Mouse (Mus musculus) heart, embryonic 10.5 days (tissue): ENCODE results near the gene Cacng7. TPM values are rescaled to one million over a fixed set of nuclear protein-coding genes. Genes with fewer than 3 reads are reported as not detected.

Experiments
- DNase-seq: peaks from one replicate; pipeline ENCODE4 v3.0.0-alpha.2; 2017; ENCODE audit warnings: low spot score
- H3K27ac ChIP-seq: fragments of 300-500 bp; sonication (generic); 2 replicates; pipeline ENCODE4 v1.5.1; 2016; ENCODE audit warnings: mild to moderate bottlenecking
- H3K27me3 ChIP-seq: fragments of 300-500 bp; sonication (generic); 2 replicates; pipeline ENCODE4 v1.6.1; 2016; ENCODE audit warnings: mild to moderate bottlenecking; ENCODE audit not compliant: poor library complexity, insufficient read depth, severe bottlenecking
- H3K36me3 ChIP-seq: fragments of 300-500 bp; sonication (generic); 2 replicates; pipeline ENCODE4 v1.6.1; 2016; ENCODE audit warnings: mild to moderate bottlenecking, moderate library complexity
- H3K4me1 ChIP-seq: fragments of 300-500 bp; sonication (generic); 2 replicates; pipeline ENCODE4 v1.6.1; 2016; ENCODE audit warnings: mild to moderate bottlenecking
- H3K4me3 ChIP-seq: fragments of 300-500 bp; sonication (generic); 2 replicates; pipeline ENCODE4 v1.5.1; 2016; ENCODE audit warnings: mild to moderate bottlenecking, moderate library complexity
- H3K9me3 ChIP-seq: fragments of 300-500 bp; sonication (generic); 2 replicates; pipeline ENCODE4 v1.6.1; 2016; ENCODE audit warnings: mild to moderate bottlenecking, moderate library complexity
- WGBS: fragments of 180-500 bp; shearing (Covaris S2); methylation state at CpG from one replicate; pipeline ENCODE4 v1.1.7; 2016; 5-methylcytosine and 5-hydroxymethylcytosine counted together
- polyA plus RNA-seq: library from polyadenylated mRNA; unstranded; fragments of >200 nt; fragmentation: Nextera tagmentation; extraction: Ambion mirVana; gene quantifications from 2 replicates; pipeline ENCODE4 v1.2.1, GENCODE M21; 2016

Gene Cacng7
- polyA plus RNA-seq, 1 experiment from 2014 or later, result 1.3 TPM

DNA sequence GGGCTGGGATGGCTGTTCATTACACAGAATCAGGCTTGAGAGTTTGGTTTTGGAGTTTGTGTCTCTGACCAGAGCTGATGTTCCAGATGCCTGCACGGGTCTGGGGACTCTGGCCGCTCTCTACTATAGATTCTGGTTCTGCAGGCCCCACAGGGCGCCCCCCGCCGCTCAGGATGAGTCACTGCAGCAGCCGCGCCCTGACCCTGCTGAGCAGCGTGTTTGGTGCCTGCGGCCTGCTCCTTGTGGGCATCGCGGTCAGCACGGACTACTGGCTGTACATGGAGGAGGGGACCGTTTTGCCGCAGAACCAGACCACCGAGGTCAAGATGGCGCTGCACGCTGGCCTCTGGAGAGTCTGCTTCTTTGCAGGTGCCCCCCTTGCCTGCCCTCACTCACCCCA is 3.7 kb downstream of the Cacng7 start:
- Histone ChIP-seq H3K27ac (no peak overlapping the region), H3K27me3 (peaks cover 28% of the 10 kb centered on the region), H3K4me3 (no peak overlapping the region), H3K4me1 (peaks cover 19% of the 10 kb centered on the region), H3K9me3 (no peaks in the 10 kb centered on the region; the same call in 1 of the 2 replicates), H3K36me3 (no peaks in the 10 kb centered on the region)
- WGBS, result 50% methylated on average over 17 of the region's 17 CpGs
- no peak for DNase-seq

- Histone ChIP-seq H3K27ac (no peak overlapping the region), H3K27me3 (peaks cover 9% of the 10 kb centered on the region; the same call in 1 of the 2 replicates), H3K36me3 (no peaks in the 10 kb centered on the region), H3K9me3 (no peaks in the 10 kb centered on the region), H3K4me3 (no peak overlapping the region), H3K4me1 (0 out of 2 replicates have a peak, but pooled peaks cover 3% of the 10 kb centered on the region)
- no peak for DNase-seq
- 56% methylated on average over 11 of the region's 11 CpGs for WGBS
Observed at GRCm38 (mm10) chr7:3338286-3338935, 5.7 kb downstream of the Cacng7 start.

DNA sequence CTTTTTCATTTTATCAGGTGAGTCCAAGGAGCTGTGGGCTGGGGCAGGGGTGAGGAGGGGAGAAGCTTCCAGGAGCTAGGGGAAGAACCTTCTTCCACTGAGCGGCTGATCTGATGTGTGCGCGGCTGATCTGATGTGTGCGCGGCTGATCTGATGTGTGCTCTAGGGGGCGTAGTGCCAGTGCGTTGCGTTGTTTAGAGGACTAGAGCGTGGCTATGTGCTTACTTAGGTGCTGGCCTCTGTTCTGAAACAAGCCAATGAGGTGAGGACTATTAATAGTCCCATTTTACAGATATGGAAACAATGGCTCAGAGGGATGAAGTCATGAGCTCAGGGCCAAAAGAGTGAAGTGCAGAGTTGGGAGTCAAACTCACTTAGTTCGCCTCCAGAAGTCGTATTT is 6.3 kb downstream of the Cacng7 start:
- H3K36me3 ChIP-seq, result no peaks in the 10 kb centered on the region
- WGBS, result 79% methylated on average over 11 of the region's 11 CpGs

DNA sequence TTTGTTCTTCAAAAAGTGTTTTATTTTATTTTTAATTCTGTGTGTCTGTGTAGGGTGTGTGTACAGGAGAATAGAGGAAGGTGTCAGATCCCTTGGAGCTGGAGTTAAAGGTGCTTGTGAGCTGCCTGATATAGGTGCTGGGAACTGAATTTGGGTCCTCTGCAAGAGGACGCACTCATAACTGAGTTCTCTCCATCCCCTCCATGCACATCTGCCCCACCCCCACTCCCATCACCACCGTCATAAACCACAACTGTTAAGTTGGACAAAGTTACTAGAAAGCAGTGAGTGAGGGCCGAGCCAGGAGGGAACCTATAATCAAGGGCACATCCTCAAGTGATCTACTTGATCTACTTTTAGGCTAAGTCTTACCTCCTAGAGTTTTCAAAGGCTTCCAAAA is 11.1 kb downstream of the Cacng7 start:
- no peaks in the 10 kb centered on the region for H3K4me1 ChIP-seq
- H3K36me3 ChIP-seq, result no peaks in the 10 kb centered on the region
- H3K27me3 ChIP-seq, result no peaks in the 10 kb centered on the region
- WGBS, result 83% methylated on average over 3 of the region's 3 CpGs
- no peak overlapping the region for H3K4me3 ChIP-seq
- no peak overlapping the region for H3K27ac ChIP-seq
- no peaks in the 10 kb centered on the region for H3K9me3 ChIP-seq
- DNase-seq, result no peak

More for the DNA sequence above, 6.3 kb downstream of the Cacng7 start:
- DNase-seq, result no peak
- Histone ChIP-seq H3K27me3 (peaks cover 3% of the 10 kb centered on the region; the same call in 1 of the 2 replicates), H3K4me1 (no peaks in the 10 kb centered on the region), H3K4me3 (no peak overlapping the region), H3K27ac (no peak overlapping the region), H3K9me3 (no peaks in the 10 kb centered on the region)

DNA sequence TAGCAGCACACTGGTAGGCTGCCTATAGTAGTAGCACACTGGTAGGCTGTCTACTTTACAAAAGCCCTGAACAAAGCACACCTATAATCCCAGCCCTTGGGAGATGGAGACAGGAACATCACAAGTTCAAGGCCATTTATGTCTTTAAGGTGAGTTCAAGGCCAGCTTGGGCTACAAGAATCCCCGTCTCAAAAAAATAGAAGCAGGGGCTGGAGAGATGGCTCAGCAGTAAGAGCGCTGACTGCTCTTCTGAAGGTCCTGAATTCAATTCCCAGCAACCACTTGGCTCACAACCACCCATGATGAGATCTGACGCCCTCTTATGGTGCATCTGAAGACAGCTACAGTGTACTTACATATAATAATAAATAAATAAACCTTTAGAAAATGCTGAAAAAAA is 12.5 kb downstream of the Cacng7 start:
- Histone ChIP-seq H3K9me3 (no peaks in the 10 kb centered on the region), H3K4me1 (no peaks in the 10 kb centered on the region), H3K27ac (no peak overlapping the region), H3K4me3 (no peak overlapping the region), H3K36me3 (no peaks in the 10 kb centered on the region), H3K27me3 (no peaks in the 10 kb centered on the region)
- 83% methylated on average over 3 of the region's 3 CpGs for WGBS
- DNase-seq, result no peak

DNA sequence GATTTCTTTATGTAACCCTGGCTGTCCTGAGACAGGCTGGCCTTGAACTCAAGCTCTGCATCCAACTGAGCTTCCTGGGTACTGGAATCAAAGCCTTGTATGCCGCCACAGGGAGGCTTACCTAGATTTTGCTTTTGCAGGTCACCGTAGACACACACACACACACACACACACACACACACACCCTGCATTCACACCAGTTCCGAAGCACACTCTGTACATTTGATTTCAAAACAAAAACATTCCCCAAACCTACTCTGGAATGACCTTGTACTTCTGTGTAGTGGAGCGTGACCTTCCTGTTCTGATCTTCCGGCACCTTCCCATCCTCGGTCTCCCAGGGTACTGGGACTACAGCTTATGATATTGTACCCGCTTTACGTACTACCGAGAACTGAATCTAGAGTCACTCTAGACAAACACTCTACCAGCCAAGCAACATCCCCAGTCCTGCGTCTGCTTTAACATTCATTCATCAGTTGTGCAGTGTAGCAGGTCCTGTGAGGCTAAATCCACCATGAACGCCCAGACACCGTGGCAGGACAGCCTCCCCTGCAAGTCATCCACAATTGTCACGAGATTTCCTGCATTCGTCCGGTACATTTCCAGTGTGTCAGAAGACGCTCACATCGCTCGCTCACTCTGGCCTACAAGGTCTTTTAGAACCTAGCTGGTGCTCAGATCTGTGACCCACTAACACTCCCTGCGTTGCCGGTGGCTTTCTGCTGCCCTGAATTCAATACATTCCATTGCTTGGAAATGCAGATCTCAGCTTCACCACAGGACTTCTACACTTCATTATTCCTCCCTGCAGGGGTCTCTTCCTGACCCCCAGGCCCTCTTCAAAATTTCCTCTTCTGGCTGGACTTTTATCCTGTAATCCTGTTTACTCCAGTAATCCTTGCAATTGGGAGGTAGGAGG is 14.9 kb downstream of the Cacng7 start:
- no peak overlapping the region for H3K27ac ChIP-seq
- 41% methylated on average over 20 of the region's 20 CpGs for WGBS
- H3K4me1 ChIP-seq, result no peaks in the 10 kb centered on the region
- no peaks in the 10 kb centered on the region for H3K9me3 ChIP-seq
- H3K4me3 ChIP-seq, result no peak overlapping the region
- no peaks in the 10 kb centered on the region for H3K27me3 ChIP-seq
- no peak for DNase-seq
- H3K36me3 ChIP-seq, result no peaks in the 10 kb centered on the region

DNA sequence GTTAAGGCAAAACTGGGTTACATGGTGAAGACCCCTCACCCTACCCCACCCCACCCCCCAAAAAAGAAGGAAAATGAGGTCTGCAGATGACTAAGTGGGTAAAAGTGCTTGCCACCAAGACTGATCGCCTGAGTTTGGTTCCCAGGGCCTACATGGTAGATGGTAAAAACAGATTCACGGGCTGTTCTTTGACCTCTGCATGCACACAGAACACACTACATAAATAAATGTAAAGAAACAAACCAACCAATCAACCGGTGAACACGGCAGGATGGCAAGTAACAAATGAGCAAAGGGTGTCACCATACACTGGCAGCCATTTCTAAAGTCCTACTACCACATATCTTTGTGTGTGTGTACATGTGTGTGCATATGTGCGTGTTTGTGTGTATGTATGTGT is 15.6 kb downstream of the Cacng7 start:
- Histone ChIP-seq H3K27me3 (no peaks in the 10 kb centered on the region), H3K36me3 (no peaks in the 10 kb centered on the region), H3K9me3 (no peaks in the 10 kb centered on the region), H3K4me3 (no peak overlapping the region), H3K4me1 (no peaks in the 10 kb centered on the region), H3K27ac (no peak overlapping the region)
- 59% methylated on average over 5 of the region's 5 CpGs for WGBS
- DNase-seq, result no peak

- Histone ChIP-seq H3K4me3 (no peak overlapping the region), H3K9me3 (no peaks in the 10 kb centered on the region), H3K27me3 (no peaks in the 10 kb centered on the region), H3K4me1 (no peaks in the 10 kb centered on the region), H3K36me3 (no peaks in the 10 kb centered on the region), H3K27ac (no peak overlapping the region)
- DNase-seq, result peak; percentile 57
- 79% methylated on average over 9 of the region's 9 CpGs for WGBS
Observed at GRCm38 (mm10) chr7:3349775-3350174, 17.0 kb downstream of the Cacng7 start.

GRCm38 (mm10) chr7:3351536-3351935 is 18.8 kb downstream of the Cacng7 start:
- Histone ChIP-seq H3K27ac (no peak overlapping the region), H3K27me3 (no peaks in the 10 kb centered on the region), H3K4me1 (no peaks in the 10 kb centered on the region), H3K36me3 (no peaks in the 10 kb centered on the region), H3K9me3 (no peaks in the 10 kb centered on the region), H3K4me3 (no peak overlapping the region)
- no peak for DNase-seq
- WGBS, result 92% methylated on average over 1 of the region's 1 CpGs

DNA sequence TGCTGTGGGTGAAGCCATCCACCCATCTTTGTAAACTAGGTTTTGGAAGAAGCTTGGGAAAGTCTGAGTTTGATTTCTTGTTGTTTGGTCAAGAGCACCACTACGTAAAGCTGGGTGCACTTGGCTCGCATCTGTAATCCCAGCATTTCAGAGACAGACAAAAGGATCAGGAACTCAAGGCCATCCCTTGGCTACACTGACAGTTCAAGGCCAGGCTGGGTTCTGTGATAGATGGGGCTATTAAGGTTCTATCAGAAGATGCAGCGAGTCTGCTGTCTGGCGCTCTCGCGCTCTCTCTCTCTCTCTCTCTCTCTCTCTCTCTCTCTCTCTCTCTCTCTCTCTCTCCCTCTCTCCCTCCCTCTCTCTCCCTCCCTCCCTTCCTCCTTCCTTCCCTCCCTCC is 22.1 kb downstream of the Cacng7 start:
- Histone ChIP-seq H3K27ac (no peak overlapping the region), H3K36me3 (no peaks in the 10 kb centered on the region), H3K9me3 (no peaks in the 10 kb centered on the region), H3K4me1 (no peaks in the 10 kb centered on the region), H3K27me3 (no peaks in the 10 kb centered on the region), H3K4me3 (no peak overlapping the region)
- WGBS, result 86% methylated on average over 6 of the region's 6 CpGs
- DNase-seq, result no peak

- no peak overlapping the region for H3K27ac ChIP-seq
- 75% methylated on average over 1 of the region's 1 CpGs for WGBS
- peaks cover 10% of the 10 kb centered on the region for H3K27me3 ChIP-seq
- no peaks in the 10 kb centered on the region for H3K36me3 ChIP-seq
- DNase-seq, result no peak
- no peak overlapping the region for H3K4me3 ChIP-seq
- no peaks in the 10 kb centered on the region for H3K9me3 ChIP-seq
- no peaks in the 10 kb centered on the region for H3K4me1 ChIP-seq
Observed at GRCm38 (mm10) chr7:3360678-3361077, 27.9 kb downstream of the Cacng7 start.

DNA sequence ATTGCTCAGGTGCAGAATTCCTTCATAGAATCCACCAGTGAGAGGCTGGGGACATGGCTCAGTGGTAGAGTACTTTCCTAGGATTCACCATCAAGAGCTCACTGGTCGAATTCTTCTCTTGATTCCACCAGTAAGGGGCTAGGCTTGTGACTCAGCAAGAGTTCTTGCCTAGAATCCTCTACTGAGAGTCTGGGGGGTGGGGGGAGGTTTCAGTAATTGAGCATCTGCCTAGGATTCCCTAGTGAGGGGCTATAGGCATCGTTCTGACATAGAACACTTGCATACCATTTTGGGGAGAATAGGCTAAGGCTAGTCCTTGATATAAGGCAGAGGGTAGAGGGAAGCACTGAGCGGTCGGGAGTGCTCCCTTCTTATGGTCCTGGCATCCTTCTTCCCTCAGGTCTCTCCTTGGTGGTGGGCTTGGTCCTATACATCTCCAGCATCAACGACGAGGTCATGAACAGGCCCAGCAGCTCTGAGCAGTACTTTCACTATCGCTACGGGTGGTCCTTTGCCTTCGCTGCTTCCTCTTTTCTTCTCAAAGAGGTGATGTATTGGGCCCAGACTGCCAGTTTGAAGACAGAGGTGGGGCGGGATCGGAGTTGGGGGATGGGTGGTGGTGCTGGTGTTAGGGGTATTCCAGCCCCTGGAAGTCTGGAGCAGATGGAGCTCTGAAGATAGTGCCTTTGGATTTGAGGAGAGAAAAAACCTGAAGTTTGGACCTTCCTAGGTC is 33.0 kb downstream of the Cacng7 start:
- Histone ChIP-seq H3K27me3 (peaks cover 43% of the 10 kb centered on the region), H3K4me3 (no peak overlapping the region), H3K36me3 (no peaks in the 10 kb centered on the region), H3K4me1 (peaks cover 16% of the 10 kb centered on the region), H3K9me3 (no peaks in the 10 kb centered on the region), H3K27ac (no peak overlapping the region)
- WGBS, result 25% methylated on average over 11 of the region's 11 CpGs
- DNase-seq, result no peak
